Mouse (Mus musculus): ENCODE data around the gene Wdr78.

DNA sequence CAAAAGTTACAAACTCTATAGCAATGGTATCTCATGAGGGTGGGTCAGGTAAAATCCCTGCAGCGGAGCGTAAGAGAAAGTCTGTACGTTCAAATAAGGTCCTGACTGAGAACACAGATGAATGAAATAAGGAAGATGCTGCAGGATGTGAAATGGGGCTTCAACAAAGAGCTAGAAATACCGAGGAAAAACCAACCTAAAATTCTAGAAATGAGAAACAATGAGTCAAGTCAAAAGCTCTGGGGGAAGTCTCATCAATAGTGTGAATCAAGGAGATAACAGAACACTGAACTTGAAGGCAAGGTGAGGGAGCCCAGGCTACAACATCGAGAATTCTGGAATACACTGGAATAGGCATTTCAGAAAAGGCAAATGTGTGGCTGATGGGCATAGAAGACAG lies 15.8 kb downstream of the Wdr78 start:
- TF ChIP-seq EP300 (IDR thresholded peaks at IDR 0.05) (no peak), CTCF (IDR thresholded peaks at IDR 0.05) (no peak)
